Mouse (Mus musculus): ENCODE results near the gene Pde4d. TPM values are rescaled to one million over a fixed set of nuclear protein-coding genes. Genes with fewer than 3 reads are reported as not detected.

Gene Pde4d
- polyA plus RNA-seq, 1 experiment from 2014 or later, result 29.2 TPM

DNA sequence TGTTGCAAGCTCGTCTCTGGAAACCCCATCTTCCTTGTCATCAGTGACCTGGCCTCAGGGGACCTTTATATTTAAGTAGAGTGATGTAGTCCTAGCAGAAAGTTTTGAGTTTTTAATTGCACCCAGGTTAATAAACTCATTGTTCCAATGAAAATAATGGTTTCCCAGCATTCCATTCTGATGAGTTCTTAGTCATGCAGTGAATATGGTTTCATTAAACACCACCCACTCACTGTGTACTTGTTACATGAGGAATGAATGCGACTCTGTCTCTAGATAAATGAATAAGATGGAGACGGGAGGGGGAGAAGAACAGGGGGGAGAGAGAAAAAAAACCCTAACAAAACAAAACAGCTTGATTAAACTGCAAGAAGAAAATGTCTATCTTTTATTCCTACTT, 148.9 kb downstream of the Pde4d start:
- Histone ChIP-seq H3K9ac (ENCODE audit: low read length) (no peak overlapping the region), H3K4me3 (ENCODE audit: control insufficient read depth in 1 of 2, insufficient read depth in 1 of 2, low read depth in 1 of 2, low read length in 2 of 2) (no peak overlapping the region), H3K4me1 (ENCODE audit: control insufficient read depth in 2 of 2, insufficient read depth in 2 of 2, low read length in 2 of 2) (no peaks in the 10 kb centered on the region), H3K27me3 (ENCODE audit: control insufficient read depth, insufficient read depth, low read length) (no peaks in the 10 kb centered on the region), H3K4me2 (ENCODE audit: low read length) (no peak overlapping the region), H3K9me3 (ENCODE audit: control insufficient read depth, low read length) (no peaks in the 10 kb centered on the region), H3K36me3 (ENCODE audit: control insufficient read depth, insufficient read depth, low read length) (no peaks in the 10 kb centered on the region), H3K27ac (replicated peaks in 1 of 2; ENCODE audit: control insufficient read depth in 1 of 2, insufficient read depth in 1 of 2, low read depth in 2 of 2, low read length in 2 of 2) (no peak overlapping the region)
- ATAC-seq (ENCODE audit: insufficient number of reproducible peaks, insufficient read depth, low FRiP score, low read depth), result no peak
- 76% methylated on average over 3 of the region's 3 CpGs for WGBS

DNA sequence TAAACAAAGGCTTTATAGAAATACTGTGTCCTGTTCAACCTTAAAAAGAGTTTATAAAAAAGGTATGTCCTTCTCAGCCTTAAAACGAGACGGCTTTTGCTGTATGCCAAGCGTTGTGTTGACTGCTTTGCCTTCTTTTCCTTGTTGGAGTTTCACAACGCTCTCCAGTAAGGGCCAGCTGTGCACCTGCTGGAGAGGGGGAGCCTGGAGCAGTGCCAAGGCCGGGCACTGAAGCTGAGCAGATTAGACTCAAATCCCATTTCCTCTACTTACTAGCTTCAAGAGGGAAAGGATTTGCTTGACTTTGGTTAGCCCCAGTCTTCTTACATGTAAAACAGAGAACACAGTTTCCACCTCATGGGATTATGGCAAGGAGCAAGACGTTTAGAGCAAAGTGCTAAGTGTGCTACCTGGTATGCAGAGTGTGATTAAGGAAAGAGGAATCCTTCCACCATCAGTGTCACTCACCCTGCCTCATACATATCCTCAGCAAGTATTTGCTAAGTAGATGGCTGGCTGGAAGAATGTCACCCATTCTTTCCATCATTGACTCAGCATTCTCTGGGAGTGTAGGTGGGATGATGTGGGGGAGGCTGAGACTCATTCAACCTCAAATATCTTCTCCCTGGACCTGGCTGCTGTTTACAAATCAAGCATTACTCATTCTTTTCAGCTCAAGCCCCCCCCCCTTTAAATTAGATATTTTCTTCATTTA, 149.6 kb downstream of the Pde4d start:
- Histone ChIP-seq H3K9me3 (ENCODE audit: control insufficient read depth, low read length) (no peaks in the 10 kb centered on the region), H3K4me3 (ENCODE audit: control insufficient read depth in 1 of 2, insufficient read depth in 1 of 2, low read depth in 1 of 2, low read length in 2 of 2) (no peak overlapping the region), H3K27me3 (ENCODE audit: control insufficient read depth, insufficient read depth, low read length) (no peaks in the 10 kb centered on the region), H3K27ac (replicated peaks in 1 of 2; ENCODE audit: control insufficient read depth in 1 of 2, insufficient read depth in 1 of 2, low read depth in 2 of 2, low read length in 2 of 2) (no peak overlapping the region), H3K9ac (ENCODE audit: low read length) (no peak overlapping the region), H3K36me3 (ENCODE audit: control insufficient read depth, insufficient read depth, low read length) (no peaks in the 10 kb centered on the region), H3K4me1 (ENCODE audit: control insufficient read depth in 2 of 2, insufficient read depth in 2 of 2, low read length in 2 of 2) (no peaks in the 10 kb centered on the region), H3K4me2 (ENCODE audit: low read length) (no peak overlapping the region)
- 64% methylated on average over 6 of the region's 6 CpGs for WGBS
- no peak for ATAC-seq (ENCODE audit: insufficient number of reproducible peaks, insufficient read depth, low FRiP score, low read depth)

DNA sequence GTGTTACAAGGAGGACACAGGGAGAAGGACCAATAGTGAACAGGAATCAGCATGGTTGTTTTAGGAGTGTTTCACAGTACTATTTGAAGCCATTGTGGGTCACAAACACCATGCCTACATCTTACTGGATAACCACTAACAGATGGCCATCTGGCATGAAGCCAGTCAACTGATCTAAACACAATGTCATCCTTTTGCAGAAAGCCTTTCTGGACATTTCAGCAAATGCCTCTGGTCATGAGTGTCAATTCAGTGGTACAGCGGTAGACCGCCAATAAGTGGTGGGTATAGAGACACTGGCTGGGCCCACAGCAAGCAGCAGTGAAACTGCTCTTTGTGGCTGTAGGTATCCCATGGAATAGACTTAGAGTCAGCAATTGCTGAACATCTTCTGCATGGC, 151.3 kb downstream of the Pde4d start:
- no peaks in the 10 kb centered on the region for H3K4me1 ChIP-seq (ENCODE audit: control insufficient read depth in 2 of 2, insufficient read depth in 2 of 2, low read length in 2 of 2)
- no peak overlapping the region for H3K4me3 ChIP-seq (ENCODE audit: control insufficient read depth in 1 of 2, insufficient read depth in 1 of 2, low read depth in 1 of 2, low read length in 2 of 2)
- H3K36me3 ChIP-seq (ENCODE audit: control insufficient read depth, insufficient read depth, low read length), result no peaks in the 10 kb centered on the region
- no peaks in the 10 kb centered on the region for H3K27me3 ChIP-seq (ENCODE audit: control insufficient read depth, insufficient read depth, low read length)
- no peak overlapping the region for H3K4me2 ChIP-seq (ENCODE audit: low read length)
- no peak for ATAC-seq (ENCODE audit: insufficient number of reproducible peaks, insufficient read depth, low FRiP score, low read depth)
- H3K9me3 ChIP-seq (ENCODE audit: control insufficient read depth, low read length), result no peaks in the 10 kb centered on the region
- H3K9ac ChIP-seq (ENCODE audit: low read length), result no peak overlapping the region
- no peak overlapping the region for H3K27ac ChIP-seq (replicated peaks in 1 of 2; ENCODE audit: control insufficient read depth in 1 of 2, insufficient read depth in 1 of 2, low read depth in 2 of 2, low read length in 2 of 2)
- 91% methylated on average over 2 of the region's 2 CpGs for WGBS

DNA sequence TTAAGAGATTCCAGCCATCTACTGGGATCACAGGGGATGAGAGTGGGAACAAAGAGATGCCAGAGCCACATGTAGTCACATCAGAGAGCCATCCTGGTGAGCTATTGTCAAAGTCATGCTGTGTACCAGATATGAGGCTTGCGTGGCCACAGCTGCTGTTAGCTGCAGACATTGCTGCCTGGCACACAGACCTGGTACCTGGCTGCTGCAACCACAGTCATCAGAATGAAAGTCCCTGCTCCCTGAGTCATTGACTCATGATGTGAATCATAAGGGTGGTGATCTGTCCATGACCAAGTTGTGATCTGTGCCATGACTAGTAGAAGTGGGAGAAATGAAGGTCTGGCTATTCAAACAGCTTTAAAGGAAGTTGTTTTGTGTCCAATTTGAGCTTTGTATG, 153.8 kb downstream of the Pde4d start:
- no peaks in the 10 kb centered on the region for H3K27me3 ChIP-seq (ENCODE audit: control insufficient read depth, insufficient read depth, low read length)
- no peak overlapping the region for H3K4me3 ChIP-seq (ENCODE audit: control insufficient read depth in 1 of 2, insufficient read depth in 1 of 2, low read depth in 1 of 2, low read length in 2 of 2)
- H3K36me3 ChIP-seq (ENCODE audit: control insufficient read depth, insufficient read depth, low read length), result no peaks in the 10 kb centered on the region
- ATAC-seq (ENCODE audit: insufficient number of reproducible peaks, insufficient read depth, low FRiP score, low read depth), result no peak
- 42% methylated on average over 1 of the region's 1 CpGs for WGBS
- H3K9ac ChIP-seq (ENCODE audit: low read length), result no peak overlapping the region
- H3K9me3 ChIP-seq (ENCODE audit: control insufficient read depth, low read length), result no peaks in the 10 kb centered on the region
- H3K4me2 ChIP-seq (ENCODE audit: low read length), result no peak overlapping the region
- H3K4me1 ChIP-seq (ENCODE audit: control insufficient read depth in 2 of 2, insufficient read depth in 2 of 2, low read length in 2 of 2), result no peaks in the 10 kb centered on the region
- H3K27ac ChIP-seq (replicated peaks in 1 of 2; ENCODE audit: control insufficient read depth in 1 of 2, insufficient read depth in 1 of 2, low read depth in 2 of 2, low read length in 2 of 2), result no peak overlapping the region

DNA sequence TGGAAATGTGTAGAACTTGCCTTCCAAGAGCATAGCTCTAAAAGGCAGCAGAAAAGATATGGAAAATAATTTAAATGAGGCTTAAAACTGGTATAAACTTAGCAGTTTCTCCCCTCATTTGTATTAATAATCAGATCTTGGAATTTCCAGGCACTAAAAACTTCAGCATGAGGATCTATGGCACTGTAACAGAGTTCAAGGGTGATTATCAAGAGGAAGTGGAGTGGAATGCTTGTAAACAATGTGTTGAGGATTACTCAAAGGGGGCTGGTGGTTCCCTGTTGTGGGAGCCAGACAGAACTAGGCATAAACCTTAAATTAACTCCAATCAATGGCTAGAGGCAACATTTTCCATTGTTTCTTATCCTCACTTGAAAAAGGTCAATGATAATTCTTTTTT, 154.5 kb downstream of the Pde4d start:
- no peak overlapping the region for H3K27ac ChIP-seq (replicated peaks in 1 of 2; ENCODE audit: control insufficient read depth in 1 of 2, insufficient read depth in 1 of 2, low read depth in 2 of 2, low read length in 2 of 2)
- ATAC-seq (ENCODE audit: insufficient number of reproducible peaks, insufficient read depth, low FRiP score, low read depth), result no peak
- no peaks in the 10 kb centered on the region for H3K36me3 ChIP-seq (ENCODE audit: control insufficient read depth, insufficient read depth, low read length)
- H3K4me1 ChIP-seq (ENCODE audit: control insufficient read depth in 2 of 2, insufficient read depth in 2 of 2, low read length in 2 of 2), result no peaks in the 10 kb centered on the region
- no peak overlapping the region for H3K9ac ChIP-seq (ENCODE audit: low read length)
- H3K9me3 ChIP-seq (ENCODE audit: control insufficient read depth, low read length), result no peaks in the 10 kb centered on the region
- H3K4me3 ChIP-seq (ENCODE audit: control insufficient read depth in 1 of 2, insufficient read depth in 1 of 2, low read depth in 1 of 2, low read length in 2 of 2), result no peak overlapping the region
- no peak overlapping the region for H3K4me2 ChIP-seq (ENCODE audit: low read length)
- H3K27me3 ChIP-seq (ENCODE audit: control insufficient read depth, insufficient read depth, low read length), result no peaks in the 10 kb centered on the region

DNA sequence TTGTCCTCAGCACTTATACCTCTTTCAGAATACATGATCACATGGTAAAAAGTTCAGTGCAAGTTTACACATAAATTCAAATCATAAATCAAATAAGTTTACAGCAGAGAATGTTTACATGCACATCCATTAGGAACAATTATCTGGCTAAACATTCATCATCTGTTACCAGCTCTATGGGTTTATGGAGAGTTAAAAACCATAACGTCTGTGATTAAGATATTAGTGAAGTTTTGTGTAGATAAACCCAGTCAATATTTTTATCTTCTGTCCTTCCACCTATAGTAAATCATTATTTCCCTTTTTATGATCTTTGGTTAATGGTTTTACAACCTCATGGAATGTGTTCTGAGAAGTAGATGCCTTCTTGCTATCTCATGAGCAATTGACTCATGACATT, 168.5 kb downstream of the Pde4d start:
- no peak overlapping the region for H3K27ac ChIP-seq (replicated peaks in 1 of 2; ENCODE audit: control insufficient read depth in 1 of 2, insufficient read depth in 1 of 2, low read depth in 2 of 2, low read length in 2 of 2)
- WGBS, result 80% methylated on average over 1 of the region's 1 CpGs
- no peak overlapping the region for H3K4me2 ChIP-seq (ENCODE audit: low read length)
- ATAC-seq (ENCODE audit: insufficient number of reproducible peaks, insufficient read depth, low FRiP score, low read depth), result no peak
- H3K36me3 ChIP-seq (ENCODE audit: control insufficient read depth, insufficient read depth, low read length), result no peaks in the 10 kb centered on the region
- no peaks in the 10 kb centered on the region for H3K27me3 ChIP-seq (ENCODE audit: control insufficient read depth, insufficient read depth, low read length)
- H3K9ac ChIP-seq (ENCODE audit: low read length), result no peak overlapping the region
- 0 out of 2 replicates have a peak, but pooled peaks cover 4% of the 10 kb centered on the region for H3K9me3 ChIP-seq (ENCODE audit: control insufficient read depth, low read length)
- H3K4me3 ChIP-seq (ENCODE audit: control insufficient read depth in 1 of 2, insufficient read depth in 1 of 2, low read depth in 1 of 2, low read length in 2 of 2), result no peak overlapping the region
- H3K4me1 ChIP-seq (ENCODE audit: control insufficient read depth in 2 of 2, insufficient read depth in 2 of 2, low read length in 2 of 2), result no peaks in the 10 kb centered on the region

DNA sequence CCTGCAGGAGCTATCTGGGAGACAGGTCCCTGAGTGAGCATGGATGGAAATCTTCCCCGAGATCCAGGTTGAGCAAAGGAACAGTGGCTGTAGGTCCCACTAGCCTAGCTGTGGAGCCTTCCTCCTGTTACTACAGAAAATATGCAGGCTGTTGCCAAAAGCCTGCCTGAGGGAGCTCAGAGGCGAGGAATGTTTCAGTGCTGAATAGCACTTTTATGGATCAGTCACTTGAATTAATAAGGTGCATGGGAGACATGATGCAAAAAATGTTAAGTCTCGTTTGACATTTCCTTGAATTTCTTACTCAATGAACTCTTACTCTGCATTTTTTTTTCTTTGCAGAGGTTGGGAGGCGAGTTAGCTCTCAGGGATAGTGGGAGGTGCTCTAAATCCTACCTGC, 172.9 kb downstream of the Pde4d start:
- Histone ChIP-seq H3K4me1 (ENCODE audit: control insufficient read depth in 2 of 2, insufficient read depth in 2 of 2, low read length in 2 of 2) (no peaks in the 10 kb centered on the region), H3K4me3 (ENCODE audit: control insufficient read depth in 1 of 2, insufficient read depth in 1 of 2, low read depth in 1 of 2, low read length in 2 of 2) (no peak overlapping the region), H3K36me3 (ENCODE audit: control insufficient read depth, insufficient read depth, low read length) (no peaks in the 10 kb centered on the region), H3K9ac (ENCODE audit: low read length) (no peak overlapping the region), H3K9me3 (ENCODE audit: control insufficient read depth, low read length) (0 out of 2 replicates have a peak, but pooled peaks cover under 1% of the 10 kb centered on the region), H3K4me2 (ENCODE audit: low read length) (no peak overlapping the region), H3K27ac (replicated peaks in 1 of 2; ENCODE audit: control insufficient read depth in 1 of 2, insufficient read depth in 1 of 2, low read depth in 2 of 2, low read length in 2 of 2) (no peak overlapping the region), H3K27me3 (ENCODE audit: control insufficient read depth, insufficient read depth, low read length) (no peaks in the 10 kb centered on the region)
- 52% methylated on average over 4 of the region's 4 CpGs for WGBS
- ATAC-seq (ENCODE audit: insufficient number of reproducible peaks, insufficient read depth, low FRiP score, low read depth), result no peak

DNA sequence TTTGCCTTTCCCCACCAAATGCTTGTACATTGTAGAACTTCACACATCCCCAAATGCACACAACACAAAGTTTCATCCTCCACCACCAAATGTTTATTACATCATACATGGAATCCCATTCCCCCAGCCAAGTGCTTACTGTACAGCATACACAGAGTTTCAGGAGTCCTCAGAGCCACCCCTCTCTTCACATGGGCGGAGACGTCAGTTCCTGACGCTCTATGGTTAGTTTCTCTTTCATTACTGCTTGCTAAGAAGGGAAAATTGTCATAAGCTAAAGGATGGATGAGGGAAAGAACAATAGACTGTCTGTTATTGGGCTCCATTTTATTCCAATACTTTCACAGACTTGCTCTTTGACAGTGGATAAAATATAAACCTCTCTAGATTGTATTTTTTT, 174.2 kb downstream of the Pde4d start:
- Histone ChIP-seq H3K4me3 (ENCODE audit: control insufficient read depth in 1 of 2, insufficient read depth in 1 of 2, low read depth in 1 of 2, low read length in 2 of 2) (no peak overlapping the region), H3K9ac (ENCODE audit: low read length) (no peak overlapping the region), H3K27me3 (ENCODE audit: control insufficient read depth, insufficient read depth, low read length) (no peaks in the 10 kb centered on the region), H3K4me1 (ENCODE audit: control insufficient read depth in 2 of 2, insufficient read depth in 2 of 2, low read length in 2 of 2) (no peaks in the 10 kb centered on the region), H3K9me3 (ENCODE audit: control insufficient read depth, low read length) (no peaks in the 10 kb centered on the region), H3K27ac (replicated peaks in 1 of 2; ENCODE audit: control insufficient read depth in 1 of 2, insufficient read depth in 1 of 2, low read depth in 2 of 2, low read length in 2 of 2) (no peak overlapping the region), H3K36me3 (ENCODE audit: control insufficient read depth, insufficient read depth, low read length) (no peaks in the 10 kb centered on the region), H3K4me2 (ENCODE audit: low read length) (no peak overlapping the region)
- 72% methylated on average over 3 of the region's 3 CpGs for WGBS
- no peak for ATAC-seq (ENCODE audit: insufficient number of reproducible peaks, insufficient read depth, low FRiP score, low read depth)
